Mouse (Mus musculus): Measurements from ENCODE around the gene Hyou1. TPM values are rescaled to one million over a fixed set of nuclear protein-coding genes. Genes with fewer than 3 reads are reported as not detected.
A peak's percentile ranks its signal among the peaks of the same experiment; 100 is the strongest.
"Not testable (repeated sequence)": the region's sequence is repeated elsewhere in the genome, so short reads cannot be mapped to it uniquely, and the experiment has no call there.

Hyou1 gene
- polyA plus RNA-seq, 2 experiments, result 28.5 to 64.4 TPM

DNA sequence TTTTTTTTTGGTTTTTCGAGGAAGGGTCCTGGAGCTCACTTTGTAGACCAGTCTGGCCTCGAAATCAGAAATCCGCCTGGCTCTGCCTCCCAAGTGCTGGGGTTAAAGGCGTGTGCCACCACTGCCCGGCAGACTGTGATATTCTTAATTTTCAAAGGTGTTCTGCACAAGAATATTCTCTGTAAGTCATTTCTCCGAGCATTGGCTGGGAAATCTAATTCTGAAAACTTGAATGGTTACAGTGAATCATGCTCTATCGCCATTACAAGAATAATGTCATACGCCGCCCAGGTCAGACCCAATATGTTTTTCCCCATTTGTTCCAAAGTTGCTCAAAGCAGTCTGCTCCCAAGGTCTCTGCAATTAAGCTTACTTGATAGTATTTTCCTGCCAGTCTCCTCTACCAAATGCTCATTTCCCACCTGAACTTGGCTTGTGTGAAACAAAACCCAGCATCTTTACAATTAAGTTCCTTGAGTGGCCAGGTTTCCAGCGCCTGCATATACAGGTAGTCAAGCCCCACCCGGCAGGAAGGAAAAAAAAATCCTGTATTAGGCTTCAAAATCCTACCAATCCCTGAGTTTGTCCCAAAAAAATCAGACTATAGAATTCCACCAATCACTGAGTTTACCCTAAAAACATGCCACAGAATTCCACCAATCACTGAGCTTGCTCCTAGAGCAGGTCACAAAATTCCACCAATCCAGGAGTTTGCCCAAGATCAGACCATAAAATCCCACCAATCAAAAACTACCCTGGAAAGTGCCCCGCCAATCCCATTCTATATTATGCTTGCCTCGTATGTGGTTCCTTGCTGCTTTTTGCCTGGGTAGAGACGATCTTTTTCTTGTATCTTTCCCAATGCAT, 39.5 kb downstream of the Hyou1 start, which contains the start of gene Ccdc84:
TSS of gene Ccdc84 (minus strand) at position 51 of the 867 bp plus-strand sequence.
- H3K9ac ChIP-seq (ENCODE audit: low read depth, low read length, severe bottlenecking), result peak within 1 kb of the TSS; percentile 75
- peaks cover 12% of the 10 kb centered on the region for H3K36me3 ChIP-seq (ENCODE audit: control insufficient read depth, insufficient read depth, low read length)
- H3K27ac ChIP-seq (replicated peaks; ENCODE audit: low read depth, low read length), result peak within 1 kb of the TSS; percentile 75
- peak within 1 kb of the TSS; percentile 83 for H3K4me3 ChIP-seq (replicated peaks; ENCODE audit: low read length)
- 77% methylated on average over 14 of the region's 14 CpGs for WGBS
- no peak for TF ChIP-seq POLR2A (IDR thresholded peaks at IDR 0.05; ENCODE audit: borderline replicate concordance, extremely low read depth, insufficient read depth, insufficient read length)
- ATAC-seq (ENCODE audit: low FRiP score, low read depth), result no peak
- H3K27me3 ChIP-seq (ENCODE audit: control insufficient read depth, insufficient read depth, low read length), result no peaks in the 10 kb centered on the region
- DNase-seq (ENCODE audit: low spot score), result no peak
- H3K4me1 ChIP-seq (ENCODE audit: control insufficient read depth, insufficient read depth, low read length), result peaks cover 5% of the 10 kb centered on the region
- no peaks in the 10 kb centered on the region for H3K9me3 ChIP-seq (ENCODE audit: control insufficient read depth, low read length)
- peak within 1 kb of the TSS; percentile 83 for H3K4me2 ChIP-seq (replicated peaks; ENCODE audit: low read depth, low read length, severe bottlenecking)

DNA sequence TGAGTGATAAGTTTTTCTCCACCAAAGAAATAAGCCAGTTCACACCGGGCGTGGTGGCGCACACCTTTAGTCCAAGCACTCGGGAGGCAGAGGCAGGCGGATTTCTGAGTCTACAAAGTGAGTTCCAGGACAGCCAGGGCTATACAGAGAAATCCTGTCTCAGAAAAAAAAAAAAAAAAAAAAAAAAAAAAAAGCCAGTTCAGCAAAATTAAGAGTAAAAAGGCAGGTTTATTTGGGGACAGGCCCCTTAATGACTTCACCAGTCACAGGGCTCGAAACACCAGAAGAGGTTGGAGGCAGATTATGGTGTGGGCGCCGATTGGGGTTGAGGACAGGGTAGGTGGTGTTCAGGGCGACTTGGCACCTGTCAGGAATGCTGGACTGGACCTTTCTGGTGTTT, 40.4 kb downstream of the Hyou1 start:
- H3K4me3 ChIP-seq (replicated peaks; ENCODE audit: low read length); H3K4me1 ChIP-seq (ENCODE audit: control insufficient read depth, insufficient read depth, low read length); H3K27me3 ChIP-seq (ENCODE audit: control insufficient read depth, insufficient read depth, low read length); H3K36me3 ChIP-seq (ENCODE audit: control insufficient read depth, insufficient read depth, low read length); ATAC-seq (ENCODE audit: low FRiP score, low read depth); H3K9ac ChIP-seq (ENCODE audit: low read depth, low read length, severe bottlenecking); H3K4me2 ChIP-seq (replicated peaks; ENCODE audit: low read depth, low read length, severe bottlenecking); H3K27ac ChIP-seq (replicated peaks; ENCODE audit: low read depth, low read length); H3K9me3 ChIP-seq (ENCODE audit: control insufficient read depth, low read length); DNase-seq (ENCODE audit: low spot score): not testable (repeated sequence)
- 97% methylated on average over 9 of the region's 9 CpGs for WGBS

DNA sequence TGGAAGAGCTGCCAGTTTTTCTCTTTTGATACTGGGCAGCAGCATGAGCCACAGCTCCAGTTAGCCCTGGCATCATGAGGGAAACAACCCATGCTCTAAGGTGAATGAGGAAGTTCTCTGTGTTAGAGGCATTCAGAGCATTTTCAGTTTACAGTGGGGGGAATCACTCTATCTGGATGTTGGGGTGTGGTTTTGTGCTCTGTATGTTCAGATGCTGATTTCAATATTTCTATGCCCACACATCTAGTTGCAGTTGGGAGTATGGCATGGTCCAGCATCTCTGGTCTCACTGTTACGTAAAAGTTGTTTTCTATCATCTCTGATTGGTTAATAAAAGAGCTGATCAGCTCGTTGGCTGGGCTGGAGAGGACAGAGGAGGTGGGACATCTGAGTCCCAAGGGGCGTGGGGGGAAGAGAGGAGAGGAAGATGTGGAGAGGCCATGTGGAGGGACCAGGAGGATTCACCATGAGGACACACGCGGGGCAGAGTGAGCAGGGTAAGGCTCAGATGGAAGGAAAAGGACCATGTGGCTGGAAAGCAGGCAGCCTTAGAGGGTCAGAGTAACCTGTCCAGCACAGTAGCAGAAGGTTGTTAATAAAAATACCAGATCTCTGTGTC, 41.1 kb downstream of the Hyou1 start:
- no peaks in the 10 kb centered on the region; the same call in 1 of the 2 replicates for H3K36me3 ChIP-seq (ENCODE audit: control insufficient read depth, insufficient read depth, low read length)
- H3K4me2 ChIP-seq (replicated peaks; ENCODE audit: low read depth, low read length, severe bottlenecking), result no peak overlapping the region
- no peak overlapping the region for H3K27ac ChIP-seq (replicated peaks; ENCODE audit: low read depth, low read length)
- no peaks in the 10 kb centered on the region for H3K9me3 ChIP-seq (ENCODE audit: control insufficient read depth, low read length)
- ATAC-seq (ENCODE audit: low FRiP score, low read depth), result no peak
- WGBS, result 76% methylated on average over 5 of the region's 5 CpGs
- TF ChIP-seq POLR2A (IDR thresholded peaks at IDR 0.05; ENCODE audit: borderline replicate concordance, extremely low read depth, insufficient read depth, insufficient read length), result no peak
- H3K4me1 ChIP-seq (ENCODE audit: control insufficient read depth, insufficient read depth, low read length), result peaks cover 5% of the 10 kb centered on the region
- no peaks in the 10 kb centered on the region for H3K27me3 ChIP-seq (ENCODE audit: control insufficient read depth, insufficient read depth, low read length)
- H3K9ac ChIP-seq (ENCODE audit: low read depth, low read length, severe bottlenecking), result no peak overlapping the region
- DNase-seq (ENCODE audit: low spot score), result no peak
- H3K4me3 ChIP-seq (replicated peaks; ENCODE audit: low read length), result no peak overlapping the region

DNA sequence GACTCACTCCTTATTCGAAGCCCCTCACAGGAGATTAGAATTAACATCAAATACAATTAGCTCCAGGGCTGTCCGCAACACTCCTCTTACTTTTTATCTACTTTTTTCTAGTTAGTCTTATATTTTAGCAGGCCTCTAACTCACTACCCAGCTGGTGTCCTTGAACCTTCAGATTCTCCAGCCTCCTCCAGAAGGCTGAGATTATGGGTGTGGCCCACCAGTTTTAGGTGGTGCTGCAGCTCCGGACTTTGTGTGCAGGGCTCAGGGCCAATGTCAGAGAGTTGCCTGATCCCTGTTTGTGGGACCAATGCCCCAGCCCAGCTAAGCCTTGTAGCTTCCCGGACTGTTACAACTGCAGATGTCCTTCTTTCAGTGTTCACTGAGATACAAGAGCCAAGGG, 44.3 kb downstream of the Hyou1 start:
- Histone ChIP-seq H3K27ac (replicated peaks; ENCODE audit: low read depth, low read length) (no peak overlapping the region), H3K27me3 (ENCODE audit: control insufficient read depth, insufficient read depth, low read length) (no peaks in the 10 kb centered on the region), H3K36me3 (ENCODE audit: control insufficient read depth, insufficient read depth, low read length) (no peaks in the 10 kb centered on the region), H3K4me3 (replicated peaks; ENCODE audit: low read length) (no peak overlapping the region), H3K4me2 (replicated peaks; ENCODE audit: low read depth, low read length, severe bottlenecking) (no peak overlapping the region), H3K9ac (ENCODE audit: low read depth, low read length, severe bottlenecking) (no peak overlapping the region), H3K4me1 (ENCODE audit: control insufficient read depth, insufficient read depth, low read length) (no peaks in the 10 kb centered on the region), H3K9me3 (ENCODE audit: control insufficient read depth, low read length) (no peaks in the 10 kb centered on the region)
- ATAC-seq (ENCODE audit: low FRiP score, low read depth) (no peak), DNase-seq (ENCODE audit: low spot score) (no peak)
- TF ChIP-seq POLR2A (IDR thresholded peaks at IDR 0.05; ENCODE audit: borderline replicate concordance, extremely low read depth, insufficient read depth, insufficient read length), result no peak
- 89% methylated on average over 4 of the region's 4 CpGs for WGBS

DNA sequence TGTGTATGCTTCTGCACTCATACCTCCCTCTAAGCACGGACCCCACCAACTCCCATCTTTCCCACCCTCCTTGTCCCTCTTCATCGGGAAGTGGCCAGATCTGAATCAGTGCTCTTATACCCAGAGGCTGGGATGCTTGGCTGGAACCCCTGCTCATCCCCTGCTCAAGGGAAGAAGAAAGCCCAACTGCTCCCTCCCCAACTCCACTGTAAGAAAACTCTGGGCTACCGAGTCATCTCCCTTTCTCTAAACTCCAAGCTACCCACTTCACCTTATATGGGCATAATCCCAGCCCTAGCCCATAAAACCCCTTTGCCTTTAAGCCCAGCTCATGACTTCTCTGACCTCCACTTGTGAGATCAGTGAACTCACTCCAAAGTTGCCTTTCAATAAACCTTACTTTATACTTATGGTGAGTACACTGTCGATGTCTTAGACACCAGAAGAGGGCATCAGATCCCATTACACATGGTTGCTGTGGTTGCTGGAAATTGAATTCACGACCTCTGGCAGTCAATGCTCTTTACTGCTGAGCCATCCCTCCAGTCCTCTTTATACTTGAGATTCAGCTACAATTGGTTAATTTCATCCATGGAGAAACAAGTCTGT, 53.4 kb downstream of the Hyou1 start:
- DNase-seq (ENCODE audit: low spot score) (no peak), ATAC-seq (ENCODE audit: low FRiP score, low read depth) (no peak)
- no peak for TF ChIP-seq POLR2A (IDR thresholded peaks at IDR 0.05; ENCODE audit: borderline replicate concordance, extremely low read depth, insufficient read depth, insufficient read length)
- WGBS, result 39% methylated on average over 4 of the region's 5 CpGs
- H3K4me3 ChIP-seq (replicated peaks; ENCODE audit: low read length), result no peak overlapping the region
- no peaks in the 10 kb centered on the region for H3K9me3 ChIP-seq (ENCODE audit: control insufficient read depth, low read length)
- no peaks in the 10 kb centered on the region for H3K36me3 ChIP-seq (ENCODE audit: control insufficient read depth, insufficient read depth, low read length)
- peaks cover 7% of the 10 kb centered on the region for H3K4me1 ChIP-seq (ENCODE audit: control insufficient read depth, insufficient read depth, low read length)
- no peaks in the 10 kb centered on the region for H3K27me3 ChIP-seq (ENCODE audit: control insufficient read depth, insufficient read depth, low read length)
- H3K27ac ChIP-seq (replicated peaks; ENCODE audit: low read depth, low read length), result no peak overlapping the region
- H3K9ac ChIP-seq (ENCODE audit: low read depth, low read length, severe bottlenecking), result no peak overlapping the region
- H3K4me2 ChIP-seq (replicated peaks; ENCODE audit: low read depth, low read length, severe bottlenecking), result no peak overlapping the region
